Mouse (Mus musculus) urinary bladder, postnatal 14 days (tissue): ENCODE measurements around the gene Nphp4.

Experiments
- DNase-seq: peaks from one replicate; pipeline ENCODE4 v3.0.0; 2021; ENCODE audit warnings: low spot score

The Nphp4 gene

DNA sequence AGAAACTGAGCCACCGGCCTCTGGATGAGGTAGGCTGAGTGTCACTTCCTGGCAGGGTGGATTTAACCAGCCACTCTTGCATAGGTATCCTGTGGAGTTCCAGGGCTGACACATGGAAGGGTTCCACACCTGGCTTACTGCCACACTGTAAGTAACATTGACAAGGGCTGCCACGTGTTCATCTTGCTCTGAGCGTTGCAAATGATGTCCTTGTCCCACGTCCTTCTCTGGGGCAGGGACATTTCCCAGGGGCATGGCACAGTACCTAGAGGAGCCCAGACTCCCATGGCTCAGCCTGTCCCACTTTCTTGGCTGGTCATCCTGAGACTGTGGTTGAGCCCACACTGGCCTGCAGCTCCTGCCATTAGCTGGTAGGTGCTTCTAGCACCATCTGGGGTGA lies 91.5 kb downstream of the Nphp4 start:
- no peak for DNase-seq

DNA sequence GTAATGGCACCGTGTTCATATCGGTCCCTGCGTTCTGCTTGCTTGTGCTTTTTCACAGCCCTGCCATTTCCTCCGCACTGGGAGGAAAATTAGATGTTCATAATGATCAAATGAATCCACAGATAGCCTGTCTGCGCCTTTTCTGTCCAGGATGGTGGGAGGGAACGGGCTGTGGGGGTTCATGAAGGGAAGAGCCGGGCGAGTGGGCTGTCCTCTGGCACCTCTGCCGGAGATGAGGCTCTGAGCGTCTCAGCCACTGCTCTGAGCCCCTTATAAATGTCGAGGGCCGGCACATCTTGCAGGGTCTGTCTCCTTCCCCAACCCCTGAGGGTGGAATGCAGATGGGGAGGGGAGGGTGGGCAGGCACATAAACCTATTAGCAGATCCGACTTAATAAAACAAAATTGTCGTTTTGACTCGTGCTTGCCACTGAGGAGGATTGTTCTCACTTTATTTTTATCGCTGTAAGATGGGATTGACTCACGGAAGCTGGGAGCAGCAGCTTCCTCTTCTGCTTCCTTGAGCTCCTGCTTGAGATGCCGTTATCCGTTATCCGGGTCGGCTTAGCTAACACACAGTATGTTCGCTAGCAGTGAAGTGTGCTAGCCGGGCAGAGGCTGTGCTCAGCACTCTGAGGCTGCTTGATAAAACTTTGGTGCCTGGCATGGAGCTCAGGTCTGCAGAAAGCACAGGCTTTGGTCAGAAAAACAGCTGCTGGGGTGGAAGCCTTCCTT lies 92.3 kb downstream of the Nphp4 start:
- no peak for DNase-seq

DNA sequence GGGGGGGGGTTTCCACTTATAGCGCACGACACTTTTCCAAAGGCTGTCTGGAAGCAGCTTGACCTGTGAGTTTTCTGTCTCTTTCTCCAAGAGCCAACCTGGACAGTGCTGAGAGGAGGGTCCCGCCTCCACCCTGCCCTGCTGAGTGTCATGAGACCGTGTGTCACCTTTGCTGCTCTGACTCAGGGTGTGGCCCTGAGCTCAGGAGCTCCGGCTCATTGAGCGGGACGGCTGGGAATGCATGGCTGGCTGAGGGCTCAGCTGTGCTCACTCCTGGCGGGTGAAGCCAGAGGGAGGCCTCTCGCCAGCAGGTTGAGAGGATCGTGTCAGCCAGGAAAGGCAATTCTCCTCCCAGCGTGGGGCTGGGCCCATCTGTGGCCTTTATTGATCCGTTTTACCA lies 97.8 kb downstream of the Nphp4 start:
- DNase-seq, result no peak

DNA sequence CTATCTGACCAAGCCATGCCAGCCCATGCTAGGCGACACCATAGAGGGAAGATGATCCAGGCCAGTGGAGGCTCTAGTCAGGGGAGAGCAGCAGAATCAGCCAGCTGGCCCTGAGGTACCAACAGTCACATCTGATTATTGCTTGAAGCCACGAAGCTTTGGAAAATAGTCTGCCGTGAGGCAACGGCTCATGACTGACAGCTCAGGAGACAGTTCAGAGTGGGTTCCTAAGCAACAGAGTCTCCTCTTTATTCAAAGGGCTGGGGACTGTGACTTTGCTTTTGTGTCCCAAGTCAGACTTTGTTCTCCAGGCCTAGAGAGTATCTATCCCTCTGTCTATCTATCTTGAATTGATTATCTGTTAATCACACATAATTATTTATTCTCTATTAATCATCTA lies 100.3 kb downstream of the Nphp4 start:
- DNase-seq, result no peak

DNA sequence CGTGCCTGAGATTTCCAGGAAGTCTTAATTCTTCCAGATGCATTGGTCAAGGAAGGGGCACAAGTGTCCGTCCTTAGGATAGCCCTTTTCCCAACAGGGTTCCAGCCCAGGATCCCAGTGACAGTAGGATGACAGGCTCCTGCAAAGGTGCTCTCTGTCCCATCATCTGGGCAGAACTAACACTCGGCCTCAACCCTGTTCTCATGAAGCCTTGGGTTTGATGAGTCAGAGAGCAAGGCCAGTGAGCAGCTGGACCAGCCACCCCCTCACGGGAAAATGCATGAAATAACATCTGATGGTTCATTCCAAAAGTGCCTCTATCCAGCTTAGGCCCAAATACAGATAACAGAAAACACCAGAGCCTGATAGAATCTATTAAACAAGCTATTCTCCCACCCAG lies 103.5 kb downstream of the Nphp4 start:
- DNase-seq, result no peak

DNA sequence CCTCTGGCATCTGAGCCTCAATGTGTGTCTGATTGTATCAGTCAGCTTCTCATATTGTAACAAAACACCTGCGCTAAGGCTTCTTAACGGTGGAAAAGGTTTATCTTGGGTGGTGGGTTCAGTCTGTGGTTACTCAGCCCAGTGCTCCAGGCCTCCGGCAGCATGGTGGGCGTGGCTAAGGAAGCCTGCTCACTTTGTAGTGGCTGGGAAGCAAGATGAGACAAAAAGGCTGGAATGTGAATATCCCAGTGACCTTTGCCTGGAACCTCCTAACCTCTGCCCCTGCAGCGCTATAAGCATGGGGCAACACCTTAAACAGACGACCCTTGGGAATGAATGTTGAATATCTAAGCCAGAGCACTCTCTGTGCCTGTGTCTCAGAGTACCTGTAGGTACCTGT lies 105.7 kb downstream of the Nphp4 start:
- no peak for DNase-seq

DNA sequence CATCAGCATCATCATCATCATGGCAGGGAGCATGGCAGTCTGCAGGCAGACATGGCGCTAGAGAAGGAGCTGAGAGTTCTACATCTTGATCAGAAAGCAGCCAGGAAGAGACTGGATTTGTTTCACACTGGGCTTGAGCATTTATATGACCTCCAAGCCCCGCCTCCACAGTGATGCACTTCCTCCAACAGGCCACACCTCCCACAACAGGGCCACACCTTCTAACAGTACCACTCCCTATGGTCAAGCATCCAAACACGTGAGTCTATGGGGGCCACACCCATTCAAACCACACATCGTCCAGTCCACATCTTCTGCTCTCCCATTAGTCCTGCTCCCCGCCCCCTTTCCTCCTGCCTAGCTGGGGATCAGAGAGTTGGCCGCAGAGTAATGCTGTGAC lies 107.1 kb downstream of the Nphp4 start:
- DNase-seq, result no peak

DNA sequence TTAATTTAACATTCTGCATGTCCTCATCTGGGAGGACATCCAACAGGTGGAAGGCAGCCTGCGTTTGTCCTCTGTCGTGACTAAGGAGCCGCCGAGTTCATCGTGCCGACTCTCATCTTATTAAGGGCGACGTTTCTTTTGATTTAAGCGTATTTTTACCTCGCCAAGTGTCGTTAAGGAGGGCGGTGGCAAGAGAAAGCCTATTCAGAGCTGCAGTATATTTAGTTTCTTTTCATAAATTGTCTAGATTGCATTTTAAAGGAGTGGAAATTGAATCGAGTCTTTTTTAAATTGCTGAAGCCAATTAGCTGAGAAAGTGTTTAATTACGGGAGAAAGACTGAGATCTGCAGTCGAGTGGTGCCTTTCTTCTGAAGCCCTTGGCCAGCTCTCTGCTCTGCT lies 109.0 kb downstream of the Nphp4 start:
- DNase-seq, result no peak

DNA sequence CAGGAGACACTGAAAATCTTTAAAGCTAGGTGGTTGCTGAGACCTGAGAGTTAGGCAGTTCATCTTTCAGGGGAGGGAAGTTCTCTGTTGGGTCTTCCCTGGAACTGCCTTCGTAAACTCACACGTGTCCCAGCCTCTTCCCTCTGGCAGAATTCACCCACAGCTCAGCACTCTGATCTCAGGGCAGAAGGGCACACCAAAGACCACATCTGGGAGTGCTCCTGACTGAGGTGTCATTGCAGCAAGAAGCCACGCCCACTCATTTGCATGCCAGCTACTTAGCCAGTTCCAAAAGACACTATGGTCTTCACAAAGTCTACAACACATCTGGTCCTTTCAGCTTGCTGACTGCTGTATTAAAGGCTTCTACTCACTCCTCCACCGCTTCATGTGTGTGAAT lies 109.7 kb downstream of the Nphp4 start:
- DNase-seq, result no peak

DNA sequence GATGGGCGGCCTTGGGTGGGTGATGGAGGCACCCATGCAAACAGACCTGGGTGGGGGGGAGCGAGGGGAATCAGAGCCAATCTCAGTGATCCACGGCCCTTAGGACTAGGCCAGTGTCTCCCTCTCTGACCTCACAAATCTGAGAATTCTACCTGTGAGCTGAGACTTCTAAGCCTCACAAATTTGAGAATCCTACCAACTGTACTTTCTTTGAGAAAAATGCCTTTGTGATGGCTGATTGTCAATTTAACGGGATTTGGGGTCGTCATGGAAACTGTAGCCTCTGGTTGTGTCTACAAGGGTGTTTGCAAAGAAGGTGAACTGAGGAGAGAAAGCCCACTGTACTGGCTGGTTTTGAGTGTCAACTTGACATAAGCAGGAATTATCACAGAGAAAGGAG lies 127.8 kb downstream of the Nphp4 start:
- DNase-seq, result no peak

DNA sequence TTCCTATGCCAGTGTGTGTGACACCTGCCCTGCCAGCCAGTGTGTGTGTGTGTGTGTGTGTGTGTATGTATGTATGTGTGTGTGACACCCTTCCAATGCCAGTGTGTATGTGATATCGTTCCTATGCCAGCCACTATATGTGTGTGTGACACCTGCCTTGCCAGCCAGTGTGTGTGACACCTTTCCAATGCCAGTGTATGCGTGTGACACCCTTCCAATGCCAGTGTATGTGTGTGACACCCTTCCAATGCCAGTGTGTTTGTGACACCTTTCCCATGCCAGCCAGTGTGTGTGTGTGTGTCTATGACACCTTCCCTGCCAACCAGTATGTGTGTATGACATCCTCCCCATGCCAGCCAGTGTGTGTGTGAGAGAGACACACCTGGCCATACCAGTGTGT lies 132.7 kb downstream of the Nphp4 start:
- no peak for DNase-seq

DNA sequence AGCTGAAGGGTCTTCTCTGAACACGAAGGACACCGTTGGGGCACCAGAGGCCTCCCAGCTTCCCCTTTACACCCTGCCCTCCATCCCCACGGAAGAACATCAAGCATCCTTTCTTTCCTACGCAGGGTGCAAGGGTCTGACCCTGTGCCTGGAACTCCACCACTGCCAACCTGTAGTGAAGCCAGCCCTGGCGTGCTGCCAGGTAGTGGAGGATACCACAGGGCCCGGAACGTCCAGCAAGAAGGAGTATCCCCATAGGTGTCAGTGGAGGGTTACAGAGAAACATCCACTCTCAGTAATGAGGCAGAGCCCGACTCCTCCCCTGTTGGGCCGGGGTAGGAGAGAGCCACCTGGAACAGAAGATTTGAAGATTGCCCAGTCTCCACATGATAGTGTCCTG lies 133.5 kb downstream of the Nphp4 start:
- DNase-seq, result no peak
